Mouse (Mus musculus) CD4-positive, CD25-positive, alpha-beta regulatory T cell (primary cell): ENCODE results near the gene Ryr2. TPM values are rescaled to one million over a fixed set of nuclear protein-coding genes. Genes with fewer than 3 reads are reported as not detected.

Experiments
- polyA plus RNA-seq: library from polyadenylated mRNA; unstranded; fragments of 100-300 nt; shearing (Covaris generic); gene quantifications from one replicate; pipeline ENCODE4 v1.2.1, GENCODE M21; 2017

The Ryr2 gene
- polyA plus RNA-seq: 3.0 TPM

DNA sequence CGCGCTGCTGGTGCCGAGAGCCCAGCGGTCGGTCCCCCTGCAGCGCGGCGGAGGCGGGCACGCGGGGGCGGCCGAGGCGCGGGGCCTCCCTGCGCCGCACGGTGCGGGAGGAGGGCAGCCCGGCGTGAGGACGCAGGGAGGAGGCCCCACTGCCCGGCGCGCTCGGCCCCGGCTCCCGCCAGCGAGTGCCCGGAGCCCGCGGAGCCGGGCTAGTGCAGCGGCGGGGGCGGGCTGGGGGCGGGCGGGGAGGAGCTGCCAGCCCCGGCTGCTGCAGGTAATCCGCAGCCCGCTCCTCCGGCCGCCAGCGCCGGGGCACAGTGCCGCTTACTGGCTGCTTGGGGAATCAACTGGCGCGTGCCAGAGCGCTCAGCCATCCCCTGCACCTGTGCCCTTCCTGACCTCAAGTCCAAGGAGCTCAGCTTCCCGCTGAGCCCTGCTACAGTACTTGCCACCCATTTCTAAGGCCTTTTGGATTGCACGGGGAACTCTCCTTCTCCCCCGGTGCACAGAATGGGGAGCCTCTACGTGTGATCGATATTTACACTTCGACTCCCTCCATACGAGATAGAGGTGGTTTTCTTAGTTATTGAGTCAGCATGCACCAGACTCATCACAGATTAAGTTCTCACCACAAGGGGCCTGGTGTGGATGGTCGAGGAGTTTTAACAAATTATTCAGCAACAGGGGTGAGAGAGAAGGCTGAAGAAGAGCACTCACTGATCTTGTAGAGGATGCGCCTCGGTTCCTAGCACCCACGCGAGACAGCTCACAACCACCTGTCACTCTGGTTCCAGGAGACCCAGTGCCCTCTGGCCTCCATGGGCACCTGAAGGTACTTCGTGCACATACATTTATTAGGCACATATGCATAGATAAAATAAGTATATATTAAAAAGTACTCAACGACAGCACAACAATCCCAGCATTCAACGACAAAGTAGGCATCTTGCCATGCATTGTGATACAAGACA, at the start of gene Ryr2:
Ryr2 (minus strand) TSS at position 284 of the 971 bp plus-strand sequence.

Other genes starting within 250 kb of the Ryr2 start
- 27.4 TPM for gene Mtr, start 151.2 kb upstream of the Ryr2 start, polyA plus RNA-seq
- 10.5 TPM for gene Actn2, start 233.8 kb upstream of the Ryr2 start, polyA plus RNA-seq